Mouse (Mus musculus): Measurements from ENCODE around the gene Ephb2. TPM values are rescaled to one million over a fixed set of nuclear protein-coding genes. Genes with fewer than 3 reads are reported as not detected.

Gene Ephb2
- total RNA-seq, 2 experiments from 2014 or later, result 21.2 to 21.3 TPM

DNA sequence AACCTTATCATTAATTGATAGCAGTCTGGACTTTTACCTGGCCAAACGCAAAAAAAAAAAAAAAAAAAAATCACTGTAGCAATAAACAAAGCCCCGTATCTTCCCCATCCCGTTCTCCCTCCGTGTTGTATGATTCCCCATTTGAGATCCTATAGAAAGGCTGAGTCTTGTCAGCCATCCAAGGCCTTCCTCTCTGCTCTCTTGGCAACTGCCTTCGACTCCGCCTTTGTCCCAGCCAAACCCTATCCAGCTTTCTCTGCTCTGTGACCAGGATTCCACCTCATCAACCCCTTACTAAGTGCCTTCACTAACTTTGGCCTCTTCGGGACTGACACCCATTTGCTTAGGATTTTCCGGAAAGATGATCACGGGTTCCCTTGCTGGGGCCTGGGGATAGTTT lies 2.2 kb upstream of the Ephb2 start:
- DNase-seq (ENCODE audit: low spot score in 2 of 2), result no peak

DNA sequence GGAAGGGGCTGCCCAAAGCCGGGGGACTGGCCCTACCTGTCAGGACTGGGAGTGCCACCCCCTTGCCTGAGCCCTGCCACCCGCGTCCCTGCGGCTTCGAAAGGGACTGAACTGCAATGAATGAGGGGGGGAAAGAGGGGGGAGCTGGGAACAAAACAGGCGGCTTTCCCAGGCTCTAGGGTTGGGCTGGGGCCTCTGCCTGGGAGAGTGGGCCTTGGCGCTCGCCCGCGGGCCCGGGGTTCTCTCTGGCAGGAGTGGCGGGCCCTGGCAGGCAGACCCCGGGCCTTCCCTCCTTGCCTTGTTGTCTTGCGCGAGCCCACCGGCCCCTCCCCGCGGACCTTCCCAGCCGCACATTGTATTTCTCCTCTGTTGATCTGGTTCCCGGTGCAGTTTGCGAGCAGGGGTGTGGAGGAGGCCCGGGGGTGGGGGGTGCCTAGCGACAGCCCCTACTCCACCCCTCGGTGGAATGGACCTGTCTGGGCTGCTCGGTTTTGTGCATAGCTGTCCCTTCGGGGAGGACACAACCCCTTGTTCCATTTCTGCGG lies 671 bp upstream of the Ephb2 start:
- DNase-seq (ENCODE audit: low spot score in 2 of 2), result peak in 1 of 2 experiments; percentile 11

DNA sequence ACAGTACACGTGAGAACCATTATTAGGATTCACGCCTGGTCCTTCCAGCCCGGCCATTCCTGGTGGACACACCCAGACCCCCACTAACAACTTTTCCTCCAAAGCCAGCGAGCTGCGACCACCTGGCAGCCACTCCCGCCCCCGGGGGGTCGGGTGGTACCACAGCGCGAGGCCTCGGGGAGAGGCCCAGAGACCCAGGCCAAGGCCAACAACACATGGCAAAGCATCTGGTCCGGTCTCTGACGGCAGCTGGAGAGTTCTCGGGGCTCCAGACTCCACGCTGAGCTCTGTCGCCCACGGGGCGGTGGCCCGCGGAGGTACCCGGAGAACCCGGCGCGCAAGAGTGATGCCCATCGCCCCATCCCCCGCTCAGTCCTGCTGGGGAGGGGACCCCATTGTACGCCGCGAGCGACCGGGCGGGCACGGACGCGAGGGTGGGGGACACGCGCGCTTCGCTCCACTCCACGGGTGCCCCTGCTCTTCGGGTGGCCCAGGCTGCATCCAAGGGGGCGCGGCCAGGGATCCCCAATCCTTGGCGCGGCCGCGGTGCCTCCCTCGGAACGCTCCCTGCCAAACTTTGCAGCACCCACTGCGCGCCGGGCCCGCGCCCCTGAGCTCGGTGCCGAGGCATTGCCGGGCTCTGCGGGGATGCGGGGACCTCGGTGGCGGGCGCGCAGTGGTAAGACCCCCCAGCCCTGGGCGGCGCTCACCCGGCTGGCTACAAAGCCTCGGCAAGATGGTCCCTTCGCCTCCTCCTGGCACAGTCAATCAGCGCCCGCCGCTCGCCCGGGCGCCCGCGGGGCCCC lies 770 bp downstream of the Ephb2 start:
- DNase-seq (ENCODE audit: low spot score in 2 of 2), result peak in 1 of 2 experiments; percentile 31

DNA sequence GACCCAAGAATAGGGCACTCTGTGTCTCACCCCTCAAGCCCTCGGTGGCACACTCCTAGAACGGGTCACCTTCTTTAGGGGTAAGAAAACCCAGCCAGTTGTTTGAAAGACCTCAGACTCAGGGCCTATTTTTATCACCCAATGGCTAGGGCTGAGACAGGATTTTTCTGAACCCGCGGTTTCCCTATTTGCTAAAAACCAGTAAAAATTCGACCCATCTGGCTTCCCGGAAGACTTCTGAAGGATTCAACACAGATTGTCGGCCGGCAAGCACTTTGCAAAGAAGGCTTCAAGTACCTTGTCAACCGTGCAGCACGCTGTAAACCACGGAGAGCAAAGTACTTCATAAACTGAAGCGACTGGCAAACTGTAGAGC lies 1.4 kb downstream of the Ephb2 start:
- no peak for DNase-seq (ENCODE audit: low spot score in 2 of 2)

- DNase-seq (ENCODE audit: low spot score in 2 of 2), result no peak
Observed at GRCm38 (mm10) chr4:136833619-136834351, 2.0 kb downstream of the Ephb2 start.

GRCm38 (mm10) chr4:136832559-136833232 lies 3.1 kb downstream of the Ephb2 start:
- no peak for DNase-seq (ENCODE audit: low spot score in 2 of 2)

- DNase-seq (ENCODE audit: low spot score in 2 of 2), result no peak
Observed at GRCm38 (mm10) chr4:136830272-136830823, 5.4 kb downstream of the Ephb2 start.

DNA sequence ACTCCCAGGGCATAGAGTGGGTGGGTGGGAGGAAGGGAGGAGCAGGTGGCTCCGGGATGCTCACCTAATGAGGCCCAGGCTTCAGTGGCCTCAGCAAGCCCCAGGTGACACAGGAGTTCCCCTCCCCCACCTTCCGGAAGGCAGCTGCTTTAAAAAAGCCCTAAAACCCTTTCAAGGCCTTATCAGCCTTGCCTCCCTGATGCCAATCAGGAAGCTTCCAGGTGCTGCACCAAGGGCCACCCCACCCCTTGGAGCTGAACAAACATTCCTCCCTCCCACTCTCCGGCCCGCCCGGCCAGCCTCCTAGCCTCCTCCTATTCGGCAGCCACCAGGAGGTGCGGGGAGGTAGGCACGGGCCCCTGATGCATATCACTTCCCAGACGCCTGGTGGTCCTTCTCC lies 6.0 kb downstream of the Ephb2 start:
- no peak for DNase-seq (ENCODE audit: low spot score in 2 of 2)

DNA sequence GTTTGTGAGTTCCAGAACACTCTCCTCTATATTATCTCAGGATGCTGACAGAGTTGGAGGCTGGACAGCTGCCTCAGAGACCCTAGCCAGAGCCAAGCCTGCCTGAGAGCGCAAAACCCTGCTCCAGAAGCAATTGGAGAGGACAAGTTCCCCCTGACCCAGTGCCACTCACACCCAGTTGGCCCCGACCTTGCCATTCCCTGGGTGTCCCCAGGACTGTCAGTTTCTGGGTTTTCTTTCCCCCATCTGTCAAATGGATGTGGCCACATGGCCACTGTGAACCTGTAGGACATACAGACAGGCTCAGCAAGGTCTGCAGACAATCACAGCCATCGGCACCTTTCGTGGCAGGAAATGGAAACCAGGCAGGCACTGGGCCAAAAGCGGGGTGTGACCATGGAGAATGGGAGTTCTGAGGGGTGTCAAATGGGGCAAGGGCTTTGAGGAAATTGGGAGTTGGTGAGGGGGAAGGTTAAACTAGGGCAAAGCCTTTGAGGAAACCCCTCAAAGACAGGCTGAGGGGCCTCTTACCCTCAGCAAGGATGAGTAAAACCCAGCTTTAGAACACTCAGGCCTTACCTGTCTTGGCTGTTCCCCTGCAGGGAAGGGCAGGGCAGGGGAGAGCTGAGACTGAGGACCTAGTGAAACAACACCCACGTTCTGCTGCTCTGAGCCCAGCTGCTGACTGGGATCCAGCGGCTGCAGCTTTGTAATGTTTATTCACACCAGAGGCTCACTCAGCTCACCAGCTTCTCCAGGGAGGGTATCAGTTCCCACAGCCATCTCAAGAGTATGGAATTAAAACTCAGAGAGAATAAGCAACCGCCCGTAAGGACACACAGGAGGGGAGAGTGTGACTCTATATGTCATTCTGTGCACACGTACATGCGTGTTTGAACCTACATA lies 6.9 kb downstream of the Ephb2 start:
- no peak for DNase-seq (ENCODE audit: low spot score in 2 of 2)

GRCm38 (mm10) chr4:136824935-136825552 lies 10.7 kb downstream of the Ephb2 start:
- DNase-seq (ENCODE audit: low spot score in 2 of 2), result no peak

DNA sequence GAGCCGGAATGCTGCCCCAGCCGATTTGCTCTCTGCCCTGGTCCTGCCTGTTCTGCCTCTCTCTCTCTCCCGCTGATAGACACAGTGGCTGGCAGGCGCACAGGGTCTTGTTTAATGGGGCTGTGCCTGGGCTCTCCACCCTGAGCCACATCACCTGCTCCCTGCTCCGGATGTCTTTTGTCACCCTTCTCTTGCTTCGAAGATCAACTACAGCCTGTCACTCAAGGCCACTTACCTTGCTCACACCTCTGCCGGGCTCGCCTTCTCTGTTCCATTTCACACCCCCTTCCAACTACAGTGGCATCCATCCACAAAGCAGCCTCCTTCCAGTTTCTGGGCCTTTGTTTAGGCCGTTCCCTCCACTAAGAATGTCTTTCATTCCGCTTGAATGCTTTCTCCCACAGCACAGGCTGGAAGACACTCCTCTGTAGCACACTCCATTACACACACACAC lies 15.7 kb downstream of the Ephb2 start:
- DNase-seq (ENCODE audit: low spot score in 2 of 2), result no peak

- DNase-seq (ENCODE audit: low spot score in 2 of 2), result peak; percentile 56 to 71
Observed at GRCm38 (mm10) chr4:136816701-136817100, 19.1 kb downstream of the Ephb2 start.

DNA sequence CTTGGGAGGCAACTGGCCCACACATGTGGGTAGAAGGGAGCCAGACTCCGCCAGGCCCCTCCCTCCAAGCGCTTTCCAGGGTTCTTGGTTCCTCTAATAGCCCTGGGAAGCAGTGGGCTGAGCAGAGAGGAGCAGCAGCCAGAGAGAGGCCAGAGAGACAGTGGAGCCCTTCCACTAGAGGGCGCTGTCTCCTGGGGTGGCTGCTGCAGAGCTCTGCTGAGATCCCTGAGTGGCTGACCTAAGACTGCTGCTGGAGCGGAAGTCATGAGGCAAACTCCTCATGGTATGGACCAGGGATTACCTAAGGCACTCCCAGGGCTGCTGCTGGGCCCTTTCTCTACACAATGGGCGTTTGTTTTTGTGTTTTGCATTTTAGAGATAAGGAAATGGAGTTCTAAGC lies 20.4 kb downstream of the Ephb2 start:
- no peak for DNase-seq (ENCODE audit: low spot score in 2 of 2)

GRCm38 (mm10) chr4:136812543-136812942 lies 23.2 kb downstream of the Ephb2 start:
- no peak for DNase-seq (ENCODE audit: low spot score in 2 of 2)

DNA sequence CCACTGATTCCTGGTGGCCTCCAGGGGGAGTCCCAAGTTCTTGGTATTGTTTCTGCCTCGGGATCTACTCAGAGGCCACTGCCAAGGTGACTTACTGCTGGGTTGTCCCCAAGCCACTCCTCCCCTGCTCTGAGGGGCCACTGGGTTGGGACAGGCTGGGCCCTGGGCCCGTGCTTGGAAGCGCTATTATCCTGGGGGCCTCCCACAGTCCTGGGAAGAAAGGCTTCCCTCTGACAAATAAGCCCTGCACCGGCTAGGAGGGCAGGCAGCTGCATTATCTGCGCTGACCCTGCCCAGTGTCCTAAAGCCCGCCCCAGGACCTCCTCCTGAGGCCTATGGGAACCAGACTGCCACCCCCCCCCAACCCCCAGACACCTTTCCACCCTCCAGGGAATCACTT lies 24.2 kb downstream of the Ephb2 start:
- no peak for DNase-seq (ENCODE audit: low spot score in 2 of 2)

GRCm38 (mm10) chr4:136808478-136808877 lies 27.3 kb downstream of the Ephb2 start:
- DNase-seq (ENCODE audit: low spot score in 2 of 2), result no peak

DNA sequence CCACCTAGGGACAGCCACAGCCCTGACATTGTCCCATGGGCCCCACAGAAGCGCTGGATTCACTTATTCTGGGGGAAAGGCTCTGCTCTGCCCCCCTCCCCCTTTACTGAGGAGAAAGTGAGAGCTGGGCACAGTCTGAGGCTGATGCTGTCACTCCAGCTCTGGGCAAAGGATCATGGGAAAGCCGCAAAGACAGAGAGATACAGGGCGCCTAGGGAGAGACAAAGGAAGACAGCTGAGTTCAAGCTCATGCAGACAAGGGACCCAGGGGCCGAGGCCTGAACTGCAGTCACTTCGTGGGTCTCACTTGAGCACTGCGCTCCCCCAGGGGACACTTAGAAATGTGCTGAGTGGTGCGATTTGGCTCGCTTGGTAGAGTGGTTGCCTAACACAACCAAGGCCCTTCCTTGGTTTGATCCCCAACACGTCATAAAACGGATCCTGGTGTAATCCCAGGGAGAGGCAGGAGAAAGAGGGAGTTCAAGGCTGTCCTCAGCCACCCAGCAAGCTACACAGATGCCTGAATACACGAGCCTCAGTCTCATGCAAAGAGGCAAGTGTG lies 28.3 kb downstream of the Ephb2 start:
- DNase-seq (ENCODE audit: low spot score in 2 of 2), result no peak

GRCm38 (mm10) chr4:136806254-136806653 lies 29.5 kb downstream of the Ephb2 start:
- no peak for DNase-seq (ENCODE audit: low spot score in 2 of 2)

DNA sequence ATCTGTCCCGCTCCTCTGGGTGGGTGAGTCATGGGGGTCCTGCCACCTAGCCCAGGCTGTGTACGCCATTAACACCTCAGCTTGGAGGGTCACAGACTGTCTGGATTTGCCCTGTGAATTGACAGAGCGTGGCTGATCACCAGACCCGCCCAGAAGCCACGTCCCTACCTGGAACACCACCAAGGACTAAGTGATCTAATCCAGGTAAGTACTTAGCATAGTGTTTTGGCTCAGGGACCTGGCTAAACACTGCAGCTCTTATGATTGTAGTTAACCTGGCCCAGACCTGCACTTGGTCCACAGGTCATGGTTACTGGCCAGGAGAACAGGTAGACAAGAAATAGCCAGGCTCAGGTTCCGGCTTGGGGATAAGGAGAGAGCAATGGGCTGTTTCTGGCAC lies 31.4 kb downstream of the Ephb2 start:
- DNase-seq (ENCODE audit: low spot score in 2 of 2), result no peak

- DNase-seq (ENCODE audit: low spot score in 2 of 2), result peak in 1 of 2 experiments; percentile 12
Observed at GRCm38 (mm10) chr4:136802446-136802845, 33.3 kb downstream of the Ephb2 start.
